Mouse (Mus musculus): ENCODE results near the gene Syne3. TPM values are rescaled to one million over a fixed set of nuclear protein-coding genes. Genes with fewer than 3 reads are reported as not detected.

Syne3 gene
- total and polyA plus RNA-seq, 3 experiments: 4.9 to 10.7 TPM; not detected in 1

- Histone ChIP-seq H3K27me3 (ENCODE audit: control insufficient read depth in 1 of 2, insufficient read depth in 2 of 2, low read length in 2 of 2) (no peaks in the 10 kb centered on the region), H3K79me2 (ENCODE audit: control insufficient read depth, insufficient read depth, low read length, poor library complexity) (no peaks in the 10 kb centered on the region), H3K9ac (ENCODE audit: control insufficient read depth, low read depth, low read length, poor library complexity, severe bottlenecking) (no peak overlapping the region), H3K4me3 (ENCODE audit: control insufficient read depth in 1 of 2, insufficient read depth in 1 of 2, low read depth in 2 of 2, low read length in 2 of 2) (no peak overlapping the region), H3K36me3 (ENCODE audit: control insufficient read depth in 1 of 2, insufficient read depth in 2 of 2, low read length in 2 of 2) (no peaks in the 10 kb centered on the region), H3K27ac (ENCODE audit: control insufficient read depth, low read depth, low read length) (no peak overlapping the region), H3K4me1 (ENCODE audit: control insufficient read depth in 1 of 2, insufficient read depth in 2 of 2, low read length in 2 of 2) (no peaks in the 10 kb centered on the region), H3K9me3 (replicated peaks; ENCODE audit: insufficient read depth, low read length) (no peaks in the 10 kb centered on the region)
- DNase-seq (ENCODE audit: low read depth, low spot score): peak; percentile 72
- peak; percentile 79 to 90 (median 80) for TF ChIP-seq CTCF (IDR thresholded peaks at IDR 0.05 in 2 of 3, conservative IDR thresholded peaks at IDR 0.05 in 1 of 3; ENCODE audit: control insufficient read depth in 1 of 3, insufficient read depth in 1 of 3, low read depth in 2 of 3, low read length in 3 of 3, poor library complexity in 1 of 3, severe bottlenecking in 1 of 3)
- peak; percentile 66 for TF ChIP-seq ZC3H11A (IDR thresholded peaks at IDR 0.05; ENCODE audit: low read depth, low read length)
- TF ChIP-seq SMC3 (IDR thresholded peaks at IDR 0.05; ENCODE audit: low read depth, low read length): peak; percentile 80
- TF ChIP-seq RAD21 (IDR thresholded peaks at IDR 0.05; ENCODE audit: low read depth, low read length): peak; percentile 82
- TF ChIP-seq CHD1 (IDR thresholded peaks at IDR 0.05; ENCODE audit: low read depth, low read length): no peak
Measured at GRCm38 (mm10) chr12:104939372-104940026, 70.1 kb downstream of the Syne3 start.

- no peak overlapping the region for H3K4me3 ChIP-seq (ENCODE audit: control insufficient read depth in 1 of 2, insufficient read depth in 1 of 2, low read depth in 2 of 2, low read length in 2 of 2)
- no peak for DNase-seq (ENCODE audit: low read depth, low spot score)
- H3K27ac ChIP-seq (ENCODE audit: control insufficient read depth, low read depth, low read length): no peak overlapping the region
- H3K9ac ChIP-seq (ENCODE audit: control insufficient read depth, low read depth, low read length, poor library complexity, severe bottlenecking): no peak overlapping the region
- H3K4me1 ChIP-seq (ENCODE audit: control insufficient read depth in 1 of 2, insufficient read depth in 2 of 2, low read length in 2 of 2): no peaks in the 10 kb centered on the region
- H3K9me3 ChIP-seq (replicated peaks; ENCODE audit: insufficient read depth, low read length): no peaks in the 10 kb centered on the region
- no peaks in the 10 kb centered on the region for H3K36me3 ChIP-seq (ENCODE audit: control insufficient read depth in 1 of 2, insufficient read depth in 2 of 2, low read length in 2 of 2)
- TF ChIP-seq CTCF (IDR thresholded peaks at IDR 0.05 in 2 of 3, conservative IDR thresholded peaks at IDR 0.05 in 1 of 3; ENCODE audit: control insufficient read depth in 1 of 3, insufficient read depth in 1 of 3, low read depth in 2 of 3, low read length in 3 of 3, poor library complexity in 1 of 3, severe bottlenecking in 1 of 3): peak in 1 of 3 experiments; percentile 4; a peak in 2 of 6 replicates
- TF ChIP-seq SIN3A (IDR thresholded peaks at IDR 0.05; ENCODE audit: low read length): no peak
- no peak for TF ChIP-seq ZNF384 (IDR thresholded peaks at IDR 0.05; ENCODE audit: low read depth, low read length)
- no peaks in the 10 kb centered on the region for H3K79me2 ChIP-seq (ENCODE audit: control insufficient read depth, insufficient read depth, low read length, poor library complexity)
- H3K27me3 ChIP-seq (ENCODE audit: control insufficient read depth in 1 of 2, insufficient read depth in 2 of 2, low read length in 2 of 2): no peaks in the 10 kb centered on the region
Measured at GRCm38 (mm10) chr12:104938935-104939334, 70.7 kb downstream of the Syne3 start.

GRCm38 (mm10) chr12:104936223-104936622, 73.4 kb downstream of the Syne3 start:
- peak; percentile 69 for DNase-seq (ENCODE audit: low read depth, low spot score)
- Histone ChIP-seq H3K9me3 (replicated peaks; ENCODE audit: insufficient read depth, low read length) (no peaks in the 10 kb centered on the region), H3K27ac (ENCODE audit: control insufficient read depth, low read depth, low read length) (no peak overlapping the region), H3K4me1 (ENCODE audit: control insufficient read depth in 1 of 2, insufficient read depth in 2 of 2, low read length in 2 of 2) (0 out of 4 replicates have a peak, but pooled peaks cover 0 to 4% of the 10 kb centered on the region in 2 experiments), H3K27me3 (ENCODE audit: control insufficient read depth in 1 of 2, insufficient read depth in 2 of 2, low read length in 2 of 2) (no peaks in the 10 kb centered on the region), H3K79me2 (ENCODE audit: control insufficient read depth, insufficient read depth, low read length, poor library complexity) (no peaks in the 10 kb centered on the region), H3K4me3 (ENCODE audit: control insufficient read depth in 1 of 2, insufficient read depth in 1 of 2, low read depth in 2 of 2, low read length in 2 of 2) (no peak overlapping the region), H3K9ac (ENCODE audit: control insufficient read depth, low read depth, low read length, poor library complexity, severe bottlenecking) (no peak overlapping the region), H3K36me3 (ENCODE audit: control insufficient read depth in 1 of 2, insufficient read depth in 2 of 2, low read length in 2 of 2) (no peaks in the 10 kb centered on the region)
- TF ChIP-seq BHLHE40 (IDR thresholded peaks at IDR 0.05; ENCODE audit: borderline replicate concordance, low read depth, low read length) (no peak), ZC3H11A (IDR thresholded peaks at IDR 0.05; ENCODE audit: low read depth, low read length) (peak; percentile 51; the same call in 1 of the 2 replicates), ELF1 (IDR thresholded peaks at IDR 0.05; ENCODE audit: low read depth, low read length) (no peak), SMC3 (IDR thresholded peaks at IDR 0.05; ENCODE audit: low read depth, low read length) (peak; percentile 77), POLR2AphosphoS2 (IDR thresholded peaks at IDR 0.05; ENCODE audit: low read length) (no peak), CTCF (IDR thresholded peaks at IDR 0.05 in 2 of 3, conservative IDR thresholded peaks at IDR 0.05 in 1 of 3; ENCODE audit: control insufficient read depth in 1 of 3, insufficient read depth in 1 of 3, low read depth in 2 of 3, low read length in 3 of 3, poor library complexity in 1 of 3, severe bottlenecking in 1 of 3) (peak; percentile 75 to 91 (median 85)), RAD21 (IDR thresholded peaks at IDR 0.05; ENCODE audit: low read depth, low read length) (peak; percentile 77)
